25 mouse cellular contexts compared by ENCODE assay signal in genomic region chr11:100875761-100876160, GRCm38 (mm10). TPM values are rescaled to one million over a fixed set of nuclear protein-coding genes. Genes with fewer than 3 reads are reported as not detected.
A peak's percentile ranks its signal among the peaks of the same experiment; 100 is the strongest.
DNase-seq lines count a peak whose midpoint lies in the region; ATAC-seq and TF ChIP-seq lines count a peak whose summit lies in the region.
"Had no signal": no experiment of that assay in that cellular context is flagged by ENCODE, and none has a peak within 500 bp of the region (broad histone marks: within the 10 kb centered on the region; RNA-seq: fewer than 3 reads in every experiment).

No protein-coding gene starts in this region.

- no peaks in the 10 kb centered on the region for H3K9me3 ChIP-seq in kidney, embryonic 16.5 days (ENCODE audit: low read length)
- H3K9me3 ChIP-seq in MEL (replicated peaks; ENCODE audit: insufficient read depth, low read length), result no peaks in the 10 kb centered on the region
- H3K9me3 ChIP-seq in forebrain, embryonic 11.5 days (ENCODE audit: control insufficient read depth, low read length), result no peaks in the 10 kb centered on the region
- H3K9me3 ChIP-seq: forebrain, embryonic 10.5 days; heart, embryonic 12.5 days; heart, embryonic 15.5 days; hindbrain, embryonic 10.5 days; hindbrain, embryonic 13.5 days had no signal

- no peak for ATAC-seq in kidney, embryonic 16.5 days (ENCODE audit: low FRiP score, low TSS enrichment)
- no peak for ATAC-seq in forebrain, embryonic 11.5 days (replicated peaks; ENCODE audit: low FRiP score)
- ATAC-seq: activated CD4-positive, CD25-positive, alpha-beta regulatory T cell, adult 4 months; CD4-positive, CD25-positive, alpha-beta regulatory T cell, adult 4 months; forebrain, embryonic 14.5 days; forebrain, postnatal 0 days; hindbrain, embryonic 16.5 days had no signal

- H3K27ac ChIP-seq in kidney, adult 2 months (ENCODE audit: insufficient read depth, low read depth, low read length), result no peak overlapping the region
- no peak overlapping the region for H3K27ac ChIP-seq in kidney, embryonic 16.5 days (ENCODE audit: low read length)
- no peak overlapping the region for H3K27ac ChIP-seq in MEL (ENCODE audit: control insufficient read depth, low read depth, low read length)
- H3K27ac ChIP-seq in forebrain, embryonic 11.5 days (ENCODE audit: low read depth, low read length), result no peak overlapping the region
- H3K27ac ChIP-seq: forebrain, embryonic 10.5 days; heart, embryonic 15.5 days; hindbrain, embryonic 10.5 days; hindbrain, embryonic 13.5 days had no signal

- no peaks in the 10 kb centered on the region for H3K36me3 ChIP-seq in kidney, adult 2 months (ENCODE audit: control insufficient read depth, insufficient read depth, low read length)
- H3K36me3 ChIP-seq in kidney, embryonic 16.5 days (ENCODE audit: insufficient read depth, low read length), result no peaks in the 10 kb centered on the region
- H3K36me3 ChIP-seq in MEL (ENCODE audit: control insufficient read depth in 1 of 2, insufficient read depth in 2 of 2, low read length in 2 of 2), result peaks cover 0 to 16% of the 10 kb centered on the region in 2 experiments; a peak in 2 of 4 replicates
- H3K36me3 ChIP-seq in forebrain, embryonic 11.5 days (ENCODE audit: control insufficient read depth, insufficient read depth, low read length), result no peaks in the 10 kb centered on the region
- H3K36me3 ChIP-seq: forebrain, embryonic 10.5 days; hindbrain, embryonic 10.5 days; hindbrain, embryonic 13.5 days had no signal

- TF ChIP-seq POLR2A in kidney, adult 2 months (IDR thresholded peaks at IDR 0.05; ENCODE audit: low read depth, low read length), result no peak
- no peak for TF ChIP-seq POLR2A in MEL (IDR thresholded peaks at IDR 0.05; ENCODE audit: control insufficient read depth in 1 of 2, insufficient read depth in 1 of 2, low read depth in 1 of 2, low read length in 2 of 2, poor library complexity in 1 of 2)

- no peak overlapping the region for H3K4me2 ChIP-seq in kidney, embryonic 16.5 days (replicated peaks; ENCODE audit: low read depth, low read length)
- H3K4me2 ChIP-seq in forebrain, embryonic 11.5 days (ENCODE audit: low read depth, low read length, severe bottlenecking), result no peak overlapping the region
- H3K4me2 ChIP-seq: heart, embryonic 12.5 days; heart, embryonic 15.5 days; hindbrain, embryonic 13.5 days had no signal

- no peak overlapping the region for H3K9ac ChIP-seq in kidney, embryonic 16.5 days (replicated peaks; ENCODE audit: low read length)
- H3K9ac ChIP-seq in MEL (ENCODE audit: control insufficient read depth, low read depth, low read length, poor library complexity, severe bottlenecking), result no peak overlapping the region
- no peak overlapping the region for H3K9ac ChIP-seq in forebrain, embryonic 11.5 days (ENCODE audit: low read length)
- H3K9ac ChIP-seq: forebrain, postnatal 0 days; heart, embryonic 12.5 days; heart, embryonic 15.5 days; hindbrain, embryonic 13.5 days had no signal

- no peak for TF ChIP-seq CTCF in kidney, adult 2 months (conservative IDR thresholded peaks at IDR 0.05; ENCODE audit: insufficient read depth, insufficient read length, low read depth, low read length)
- TF ChIP-seq CTCF in MEL (IDR thresholded peaks at IDR 0.05 in 2 of 3, conservative IDR thresholded peaks at IDR 0.05 in 1 of 3; ENCODE audit: control insufficient read depth in 1 of 3, insufficient read depth in 1 of 3, low read depth in 2 of 3, low read length in 3 of 3, poor library complexity in 1 of 3, severe bottlenecking in 1 of 3), result no peak

- TF ChIP-seq EP300 in MEL (IDR thresholded peaks at IDR 0.05; ENCODE audit: low read depth in 1 of 2, low read length in 2 of 2), result no peak

- H3K4me3 ChIP-seq in kidney, adult 2 months (ENCODE audit: insufficient read depth, low read depth, low read length), result no peak overlapping the region
- no peak overlapping the region for H3K4me3 ChIP-seq in kidney, embryonic 16.5 days (ENCODE audit: low read length)
- no peak overlapping the region for H3K4me3 ChIP-seq in MEL (ENCODE audit: control insufficient read depth in 1 of 2, insufficient read depth in 1 of 2, low read depth in 2 of 2, low read length in 2 of 2)
- H3K4me3 ChIP-seq in forebrain, embryonic 11.5 days (ENCODE audit: low read depth, low read length), result no peak overlapping the region
- H3K4me3 ChIP-seq: forebrain, embryonic 10.5 days; heart, embryonic 12.5 days; heart, embryonic 15.5 days; hindbrain, embryonic 10.5 days; hindbrain, embryonic 13.5 days had no signal

- H3K27me3 ChIP-seq in kidney, adult 2 months (replicated peaks; ENCODE audit: control insufficient read depth, insufficient read depth, low read length), result no peaks in the 10 kb centered on the region
- H3K27me3 ChIP-seq in kidney, embryonic 16.5 days (ENCODE audit: insufficient read depth, low read length), result no peaks in the 10 kb centered on the region
- no peaks in the 10 kb centered on the region for H3K27me3 ChIP-seq in MEL (ENCODE audit: control insufficient read depth in 1 of 2, insufficient read depth in 2 of 2, low read length in 2 of 2)
- no peaks in the 10 kb centered on the region for H3K27me3 ChIP-seq in forebrain, embryonic 11.5 days (ENCODE audit: control insufficient read depth, insufficient read depth, low read length)
- H3K27me3 ChIP-seq: heart, embryonic 12.5 days; heart, embryonic 15.5 days; hindbrain, embryonic 13.5 days had no signal

- peak; percentile 81 for DNase-seq in kidney, adult 2 months
- DNase-seq in MEL (ENCODE audit: low read depth, low spot score), result no peak
- DNase-seq in kidney, adult 9 months, result peak; percentile 77
- peak; percentile 68 to 74 for DNase-seq in kidney, postnatal 36 days
- DNase-seq in forebrain, embryonic 11.5 days (ENCODE audit: low spot score), result no peak
- DNase-seq: adrenal gland, adult 8-10 months; adrenal gland, postnatal 25 days; cerebellum, adult 11-12 months; cerebellum, adult 9-10 months; cerebellum, postnatal 14 days; forebrain, postnatal 0 days; gastrocnemius, postnatal 25 days; heart, adult 18-20 months; heart, postnatal 10 days; heart, postnatal 36 days had no signal

- 40% methylated on average over 3 of the region's 3 CpGs for WGBS in kidney, adult 2 months
- 60% methylated on average over 3 of the region's 3 CpGs for WGBS in kidney, embryonic 16.5 days
- WGBS in forebrain, embryonic 11.5 days, result 80% methylated on average over 3 of the region's 3 CpGs

- peaks cover 7% of the 10 kb centered on the region for H3K4me1 ChIP-seq in kidney, adult 2 months (ENCODE audit: control insufficient read depth, insufficient read depth, low read length)
- H3K4me1 ChIP-seq in kidney, embryonic 16.5 days (ENCODE audit: insufficient read depth, low read length), result no peaks in the 10 kb centered on the region
- H3K4me1 ChIP-seq in MEL (ENCODE audit: control insufficient read depth in 1 of 2, insufficient read depth in 2 of 2, low read length in 2 of 2), result no peaks in the 10 kb centered on the region
- H3K4me1 ChIP-seq in forebrain, embryonic 11.5 days (replicated peaks; ENCODE audit: control insufficient read depth, insufficient read depth, low read length), result no peaks in the 10 kb centered on the region
- H3K4me1 ChIP-seq: forebrain, embryonic 10.5 days; heart, embryonic 12.5 days; hindbrain, embryonic 13.5 days had no signal

- TF ChIP-seq RAD21 in MEL (IDR thresholded peaks at IDR 0.05; ENCODE audit: low read depth, low read length), result no peak

- H3K79me2 ChIP-seq in MEL (ENCODE audit: control insufficient read depth, insufficient read depth, low read length, poor library complexity), result no peaks in the 10 kb centered on the region

TF ChIP-seq in MEL, 35 proteins besides CTCF, POLR2A, EP300 and RAD21:
- TF ChIP-seq ZC3H11A (IDR thresholded peaks at IDR 0.05; ENCODE audit: low read depth, low read length), result no peak
- TF ChIP-seq TCF12 (IDR thresholded peaks at IDR 0.05; ENCODE audit: low read depth, low read length), result no peak
- TF ChIP-seq JUND (IDR thresholded peaks at IDR 0.05; ENCODE audit: low read depth, low read length), result no peak
- no peak for TF ChIP-seq POLR2AphosphoS5 (IDR thresholded peaks at IDR 0.05; ENCODE audit: borderline replicate concordance, low read depth, low read length)
- no peak for TF ChIP-seq TBP (IDR thresholded peaks at IDR 0.05; ENCODE audit: low read depth, low read length)
- TF ChIP-seq GATA1 (IDR thresholded peaks at IDR 0.05; ENCODE audit: low read depth, low read length), result no peak
- TF ChIP-seq ZKSCAN1 (IDR thresholded peaks at IDR 0.05; ENCODE audit: low read depth, low read length), result peak; percentile 44; the same call in 1 of the 2 replicates

RNA-seq across cellular contexts. Expression of gene Stat5a, which starts 16.6 kb away (rescaled TPM):
- polyA plus RNA-seq in kidney, adult 2 months (2012; rRNA removed), result 15.8 and 16.6 TPM in 2 replicates
- polyA plus RNA-seq in kidney, embryonic 16.5 days (2015; fragmentation: Nextera tagmentation; extraction: Ambion mirVana), result 3.7 and 4.5 TPM in 2 replicates
- total RNA-seq in MEL (2012; rRNA removed), result 54.2 and 59.0 TPM in 2 replicates
- polyA plus RNA-seq in MEL (2012; ENCODE audit: insufficient read depth in 1 of 2, insufficient read length in 2 of 2, low read depth in 1 of 2, low replicate concordance in 2 of 2, missing spikeins in 1 of 2), result 10 to 100 TPM in 1 of 2 experiments, not detected in 1; 86.8 TPM
- 1.3 and 1.5 TPM in 2 replicates for polyA plus RNA-seq in forebrain, embryonic 11.5 days (2014; fragmentation: Nextera tagmentation; extraction: Ambion mirVana)

RNA-seq across cellular contexts. Expression of gene Stat5b, which starts 25.2 kb away (rescaled TPM):
- polyA plus RNA-seq in kidney, adult 2 months (2012; rRNA removed), result 23.2 and 24.0 TPM in 2 replicates
- 18.7 and 22.5 TPM in 2 replicates for polyA plus RNA-seq in kidney, embryonic 16.5 days (2015; fragmentation: Nextera tagmentation; extraction: Ambion mirVana)
- 28.7 and 29.3 TPM in 2 replicates for total RNA-seq in MEL (2012; rRNA removed)
- 10 to 100 TPM; 32.3 to 37.0 TPM for polyA plus RNA-seq in MEL (2012; ENCODE audit: insufficient read depth in 1 of 2, insufficient read length in 2 of 2, low read depth in 1 of 2, low replicate concordance in 2 of 2, missing spikeins in 1 of 2)
- 18.7 and 19.1 TPM in 2 replicates for polyA plus RNA-seq in forebrain, embryonic 11.5 days (2014; fragmentation: Nextera tagmentation; extraction: Ambion mirVana)

Comparison
In these comparisons a context has a peak if more than half of its experiments do, and no peak if none do; other contexts are left out.
1. DNase-seq: peak in kidney, adult 2 months (single experiment), kidney, adult 9 months (single experiment) and kidney, postnatal 36 days (2 of 2); none in MEL (single experiment) and forebrain, embryonic 11.5 days (single experiment).